Mouse (Mus musculus) brain, embryonic 14.5 days (tissue): ENCODE measurements around the gene Olfr177.

Experiments used
- CTCF ChIP-seq: fragments of 200-500 bp; IDR thresholded peaks from 2 replicates; pipeline ENCODE4 v1.5.1; 2012; ENCODE audit warnings: inconsistent platforms, mild to moderate bottlenecking, moderate library complexity, borderline replicate concordance; ENCODE audit not compliant: insufficient read depth, insufficient read length; ENCODE audit errors: extremely low read depth
- POLR2A ChIP-seq: fragments of 200-500 bp; IDR thresholded peaks from 2 replicates; pipeline ENCODE4 v1.6.1; 2012; ENCODE audit warnings: mild to moderate bottlenecking, inconsistent platforms, borderline replicate concordance; ENCODE audit not compliant: poor library complexity, insufficient read depth, insufficient read length, severe bottlenecking; ENCODE audit errors: extremely low read depth

DNA sequence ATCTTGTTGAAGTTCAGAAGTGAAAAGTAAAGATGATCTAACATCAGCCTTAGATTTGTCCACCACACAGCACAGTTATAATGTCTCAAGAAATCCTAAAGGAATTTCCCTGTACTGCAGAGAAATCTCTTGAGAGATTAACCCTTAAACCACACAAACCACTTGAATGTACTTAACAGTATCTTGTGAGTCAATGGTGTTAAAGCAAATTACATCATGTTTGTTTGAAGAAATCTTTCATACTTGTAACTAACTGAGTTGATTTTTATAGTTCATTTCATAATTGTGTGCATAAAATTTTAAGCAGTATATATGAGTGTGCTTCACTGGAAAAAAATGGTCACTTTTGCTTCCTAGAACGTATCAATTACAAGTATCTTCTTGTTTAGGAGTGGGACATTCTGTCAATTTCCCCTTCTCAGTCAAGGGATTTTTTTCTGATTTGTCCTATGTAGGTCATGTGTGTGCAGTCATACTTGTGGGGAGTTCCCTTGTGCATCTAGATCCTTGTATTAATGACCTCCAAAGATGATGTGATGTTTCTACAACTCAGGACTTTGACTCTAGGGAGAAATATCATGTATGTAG, 47.7 kb downstream of the Olfr177 start, which contains the start of gene Olfr175-ps1:
- TF ChIP-seq CTCF (no peak), POLR2A (no peak)
